Mouse (Mus musculus) bone marrow macrophage, adult 2 months (primary cell): ENCODE results near the gene Lypd4.

ENCODE experiments used
- CTCF ChIP-seq: IDR thresholded peaks from 2 replicates; pipeline ENCODE4 v1.5.1; 2012; ENCODE audit warnings: low read depth, mild to moderate bottlenecking, low read length, moderate library complexity
- POLR2A ChIP-seq: IDR thresholded peaks from 2 replicates; pipeline ENCODE4 v1.6.1; 2012; ENCODE audit warnings: mild to moderate bottlenecking, low read depth, low read length, borderline replicate concordance

- TF ChIP-seq CTCF = peak; percentile 92
- no peak for TF ChIP-seq POLR2A
Observed at GRCm38 (mm10) chr7:24890281-24891216, 20.8 kb upstream of the Lypd4 start.
